Mouse (Mus musculus) frontal cortex, adult (tissue): ENCODE measurements around the gene Hps6.

Experiments
- ATAC-seq: cut with Nextera tagmentation; 2 replicates; pipeline ENCODE4 v1.9.2; 2017; ENCODE audit warnings: mild to moderate bottlenecking, moderate library complexity, mixed read lengths; ENCODE audit not compliant: low TSS enrichment

The Hps6 gene

GRCm38 (mm10) chr19:46029652-46030051, 26.3 kb downstream of the Hps6 start:
- no peak for ATAC-seq

- no peak for ATAC-seq
Observed at GRCm38 (mm10) chr19:46030196-46030983, 27.1 kb downstream of the Hps6 start.

GRCm38 (mm10) chr19:46031689-46032432, 28.6 kb downstream of the Hps6 start:
- ATAC-seq, result no peak

GRCm38 (mm10) chr19:46032731-46033510, 29.6 kb downstream of the Hps6 start:
- ATAC-seq, result peak; percentile 74

- ATAC-seq, result no peak
Observed at GRCm38 (mm10) chr19:46033911-46034310, 30.6 kb downstream of the Hps6 start.

GRCm38 (mm10) chr19:46035971-46036370, 32.7 kb downstream of the Hps6 start:
- ATAC-seq, result no peak

- ATAC-seq, result no peak
Observed at GRCm38 (mm10) chr19:46036477-46037242, 33.4 kb downstream of the Hps6 start.

GRCm38 (mm10) chr19:46037243-46037924, 34.1 kb downstream of the Hps6 start:
- ATAC-seq, result no peak

- no peak for ATAC-seq
Observed at GRCm38 (mm10) chr19:46037925-46038850, 34.9 kb downstream of the Hps6 start.

- ATAC-seq, result no peak
Observed at GRCm38 (mm10) chr19:46038851-46039260, 35.5 kb downstream of the Hps6 start.

- ATAC-seq, result peak; percentile 65
Observed at GRCm38 (mm10) chr19:46039478-46039877, 36.2 kb downstream of the Hps6 start.

GRCm38 (mm10) chr19:46040149-46040902, 37.0 kb downstream of the Hps6 start:
- no peak for ATAC-seq

GRCm38 (mm10) chr19:46041299-46041932, 38.1 kb downstream of the Hps6 start:
- ATAC-seq, result no peak

GRCm38 (mm10) chr19:46041933-46042475, 38.7 kb downstream of the Hps6 start:
- no peak for ATAC-seq

- no peak for ATAC-seq
Observed at GRCm38 (mm10) chr19:46042476-46043011, 39.2 kb downstream of the Hps6 start.

GRCm38 (mm10) chr19:46043380-46043779, 40.1 kb downstream of the Hps6 start:
- no peak for ATAC-seq

- ATAC-seq, result no peak
Observed at GRCm38 (mm10) chr19:46044271-46044992, 41.1 kb downstream of the Hps6 start, which contains the start of gene Pprc1. Gene Pprc1 (plus strand): TSS chr19:46044886.
